Mouse (Mus musculus) adrenal gland, adult 18-20 months (tissue): ENCODE data around the gene Syn3. TPM values are rescaled to one million over a fixed set of nuclear protein-coding genes. Genes with fewer than 3 reads are reported as not detected.
"Not testable (repeated sequence)": the region's sequence is repeated elsewhere in the genome, so short reads cannot be mapped to it uniquely, and the experiment has no call there.

ENCODE experiments used
- DNase-seq, 2 experiments: peaks; one replicate each; pipeline ENCODE4 v3.0.0; 2021 to 2022; ENCODE audit warnings: low spot score in 2 of 2
- total RNA-seq, 2 experiments: library from RNA; stranded (reverse); gene quantifications; 1 replicate in 1 of 2; 2 replicates in 1 of 2; pipeline ENCODE4 v1.2.3; 2021

Gene Syn3
- total RNA-seq, 2 experiments from 2014 or later, result 1.6 to 1.9 TPM

DNA sequence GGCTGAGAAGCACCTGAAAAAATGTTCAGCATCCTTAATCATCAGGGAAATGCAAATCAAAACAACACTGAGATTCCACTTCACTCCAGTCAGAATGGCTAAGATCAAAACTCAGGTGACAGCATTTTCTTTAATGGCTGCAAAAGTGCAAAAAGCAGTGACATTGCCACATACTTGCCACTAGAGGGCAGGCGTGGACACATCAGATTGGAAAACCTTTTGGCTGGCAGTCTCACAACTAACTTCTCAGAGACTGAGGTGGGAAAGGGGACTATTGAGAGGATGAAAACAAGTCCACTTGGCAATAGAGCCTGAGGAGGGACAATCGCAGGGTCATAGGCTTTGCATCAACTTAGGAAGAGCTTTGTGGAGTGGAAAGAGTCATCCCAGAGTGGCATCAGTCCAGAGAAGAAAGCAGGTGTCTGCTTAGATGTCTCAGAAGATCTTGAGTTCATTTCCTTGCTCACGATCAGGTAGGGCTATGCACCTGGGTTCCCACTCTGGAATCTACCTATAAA, 25.0 kb downstream of the Syn3 start:
- DNase-seq, result peak in 1 of 2 experiments; percentile 35

DNA sequence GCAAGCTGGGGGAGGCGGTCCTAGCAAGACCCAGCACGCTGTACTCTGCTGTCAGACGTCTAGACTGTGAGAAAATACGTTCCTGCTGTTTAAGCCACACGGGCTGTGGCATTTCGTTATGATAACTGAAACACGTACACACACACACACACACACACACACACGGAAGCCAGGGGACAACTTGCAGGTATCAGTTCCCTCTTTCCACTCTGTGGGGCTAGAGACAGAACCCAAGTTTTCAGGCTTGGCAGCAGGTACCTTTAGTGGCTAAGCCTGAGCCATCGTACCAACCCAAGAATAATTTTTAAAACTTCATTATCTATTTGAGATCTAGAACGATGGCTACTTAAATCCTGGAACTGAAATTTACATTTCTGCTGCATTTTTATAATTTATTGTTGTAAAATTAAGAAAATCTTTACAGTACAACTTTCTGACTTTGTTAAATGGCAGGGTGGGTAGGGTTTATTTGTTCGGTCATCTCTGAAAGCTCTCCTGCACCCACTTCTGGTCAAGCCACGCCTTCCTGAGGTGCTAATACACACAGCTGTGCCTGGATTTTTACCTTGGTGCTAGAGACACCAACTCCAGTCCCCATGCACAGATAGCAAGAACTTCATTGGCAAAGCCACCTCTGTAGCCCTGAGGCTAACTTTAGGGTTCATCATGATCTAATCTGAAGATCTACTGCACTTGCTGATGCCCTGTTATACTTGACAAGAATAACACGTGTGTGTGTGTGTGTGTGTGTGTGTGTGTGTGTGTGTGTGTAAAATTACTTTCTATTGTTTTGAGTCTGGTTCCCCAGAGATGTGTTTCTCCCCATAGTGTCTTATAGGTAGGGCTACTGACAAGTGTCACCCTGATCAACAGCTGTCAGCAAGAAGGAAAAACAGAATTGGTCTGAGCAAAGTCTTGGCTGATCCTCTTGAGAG, 29.8 kb downstream of the Syn3 start:
- DNase-seq, result no peak

DNA sequence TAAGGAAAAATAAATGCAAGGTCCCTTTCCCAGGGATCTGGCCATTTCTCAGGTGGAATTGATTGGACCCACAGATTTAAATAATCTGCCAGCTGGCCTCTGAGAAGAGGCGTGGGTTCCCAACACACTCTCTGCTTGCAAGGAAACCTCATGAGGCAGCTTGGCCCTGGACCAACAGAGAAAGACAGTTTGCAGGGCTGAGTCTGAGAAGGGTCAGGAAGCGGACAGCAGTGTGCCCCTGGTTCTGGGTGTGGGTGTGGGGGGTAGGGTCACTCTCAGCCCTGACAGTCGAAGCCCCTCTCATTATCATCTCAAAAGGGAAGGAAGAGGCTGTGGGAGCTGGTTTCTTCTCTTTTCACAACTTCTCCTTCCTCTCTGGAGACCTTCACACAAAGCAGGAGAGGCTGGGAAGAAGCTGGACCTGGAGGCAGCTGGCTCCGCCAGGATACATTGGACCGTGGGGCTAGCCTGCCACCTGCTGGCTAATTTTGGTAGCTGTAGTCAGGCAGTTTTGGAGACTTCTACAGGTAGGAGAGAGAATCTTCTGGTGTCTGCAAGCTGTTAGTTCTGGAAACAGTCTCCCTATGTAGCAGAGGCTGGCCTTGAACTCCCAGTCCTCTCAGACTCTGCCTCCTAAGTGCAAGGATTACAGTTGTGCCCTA, 35.0 kb downstream of the Syn3 start:
- DNase-seq, result peak; percentile 82 to 87

DNA sequence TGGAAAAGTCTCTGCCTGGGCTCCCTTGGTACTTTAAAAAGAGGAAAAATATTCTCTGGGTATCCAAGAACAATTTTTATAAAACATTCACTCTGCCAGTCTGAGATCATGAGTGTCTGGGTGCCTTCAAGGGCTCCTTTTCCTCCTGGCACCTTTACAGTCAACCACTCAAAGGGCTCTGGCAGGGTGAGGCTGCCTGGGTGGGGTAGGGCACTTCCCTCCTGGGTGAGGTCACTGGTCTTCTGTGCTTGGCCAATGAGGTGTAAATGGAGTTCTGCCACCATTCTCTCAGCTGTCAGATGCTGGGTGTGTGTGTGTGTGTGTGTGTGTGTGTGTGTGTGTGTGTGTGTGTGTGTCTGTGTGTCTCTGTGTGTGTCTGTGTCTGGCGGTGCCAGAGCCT, 39.1 kb downstream of the Syn3 start:
- no peak for DNase-seq

DNA sequence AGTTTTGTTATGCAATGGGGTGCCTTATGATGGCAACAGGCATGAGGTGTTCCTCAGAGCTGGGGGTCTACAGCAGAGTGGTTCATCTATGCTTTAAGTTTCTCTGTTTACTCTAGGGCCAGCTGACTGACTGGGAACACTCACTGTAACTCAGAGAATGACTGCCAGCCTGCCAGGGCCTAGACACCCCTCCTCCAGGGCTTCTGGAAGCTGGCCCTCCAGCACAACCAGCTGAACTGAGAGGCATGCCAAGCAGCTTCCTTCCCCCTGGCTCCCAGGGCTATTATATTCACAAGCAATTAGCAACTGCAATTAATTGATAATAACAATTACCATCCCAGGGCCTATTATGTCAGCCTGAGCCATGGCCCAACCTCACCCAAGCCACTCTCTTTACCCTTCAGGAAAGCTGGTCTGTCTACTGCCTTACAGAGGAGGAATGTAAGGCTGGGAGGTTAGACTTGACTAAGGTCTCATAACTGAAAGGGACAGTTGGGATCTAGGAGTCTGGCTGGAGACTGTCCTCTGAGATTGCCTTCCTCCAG, 41.0 kb downstream of the Syn3 start:
- no peak for DNase-seq

DNA sequence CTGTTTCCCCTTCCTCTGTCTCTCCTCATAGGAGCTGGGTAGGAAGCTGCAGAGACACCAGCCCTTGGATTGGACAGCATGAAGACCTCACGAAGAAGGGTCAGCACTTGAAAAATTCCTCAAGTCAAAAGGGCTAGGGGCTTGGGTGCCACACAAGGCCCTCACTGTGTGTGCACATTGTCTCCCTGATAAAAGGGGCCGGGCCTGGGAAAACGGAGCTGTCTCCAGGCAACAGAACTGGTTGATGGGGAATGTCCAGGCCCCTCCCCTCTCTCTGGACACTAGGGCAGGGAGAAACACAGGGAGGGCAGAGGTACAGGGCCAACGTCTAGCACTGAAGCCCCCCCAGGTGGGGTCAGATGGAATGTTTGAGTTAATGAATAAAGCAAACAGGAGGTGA, 41.5 kb downstream of the Syn3 start:
- no peak for DNase-seq

DNA sequence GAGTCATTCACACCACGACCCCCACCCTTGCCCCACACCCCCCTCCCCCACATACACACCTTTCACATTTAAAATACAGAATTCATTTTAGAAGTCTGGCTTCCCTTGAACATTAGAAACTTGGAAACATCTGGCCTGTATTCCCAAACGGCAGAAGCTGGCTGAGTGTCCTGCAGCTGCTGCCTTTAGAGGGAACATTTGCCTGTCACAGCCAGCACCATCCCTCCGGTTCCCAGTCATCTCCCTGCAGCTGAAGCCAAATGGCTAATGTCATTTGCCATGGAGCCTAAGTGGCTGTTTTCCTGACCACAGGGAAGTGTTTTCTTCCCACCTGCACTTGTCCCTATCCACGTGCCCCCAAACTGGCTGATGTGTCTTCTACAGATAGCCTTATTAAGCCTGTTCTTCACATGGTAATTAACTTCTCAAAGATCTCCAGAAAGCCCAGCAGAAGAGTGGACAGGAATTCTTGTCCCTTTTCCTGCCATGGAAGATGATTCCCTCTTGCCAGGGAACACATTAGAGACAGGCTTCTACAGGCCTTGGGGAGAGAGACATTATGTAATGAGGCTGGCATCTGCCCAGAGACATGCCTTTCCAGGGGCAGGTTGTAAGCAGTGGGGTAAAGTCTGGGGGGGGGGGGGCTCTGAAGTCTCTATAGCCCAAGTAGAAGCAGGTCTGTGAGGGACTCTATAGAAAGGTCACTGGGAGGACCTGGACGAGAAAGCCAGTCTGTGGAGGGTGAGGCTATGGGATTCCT, 43.2 kb downstream of the Syn3 start:
- no peak for DNase-seq

DNA sequence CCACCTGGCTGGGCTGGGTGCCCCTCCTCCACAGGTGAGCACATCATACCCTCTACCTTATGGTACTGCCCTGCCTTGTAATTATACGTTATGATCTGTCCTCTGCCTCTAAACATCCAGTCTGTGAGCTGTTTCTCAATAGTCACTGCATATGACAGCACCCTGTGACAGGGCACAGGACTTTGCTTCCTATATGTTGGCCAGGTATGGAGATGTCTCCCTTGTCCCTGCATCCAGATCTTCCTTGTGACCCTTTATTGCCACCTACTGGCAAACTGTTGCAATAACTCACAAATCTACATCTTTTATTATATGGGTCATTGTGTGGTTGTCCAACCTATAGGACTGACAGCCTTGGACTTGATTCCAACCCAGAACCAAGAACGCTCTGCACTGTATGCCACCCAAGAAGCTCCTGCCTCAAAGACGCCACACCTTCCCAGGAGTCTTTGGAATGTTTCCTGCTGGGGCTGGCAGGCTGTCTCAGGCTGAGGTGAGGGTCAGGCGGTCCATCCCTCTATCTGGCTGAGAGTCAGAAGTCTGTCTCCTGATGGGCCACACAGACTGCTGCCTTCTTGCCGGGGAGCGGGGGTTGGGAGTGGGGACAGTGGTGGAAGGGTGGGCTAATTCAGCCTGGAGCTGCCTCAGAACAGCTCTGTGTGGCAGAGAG, 46.2 kb downstream of the Syn3 start:
- peak in 1 of 2 experiments; percentile 35 for DNase-seq

DNA sequence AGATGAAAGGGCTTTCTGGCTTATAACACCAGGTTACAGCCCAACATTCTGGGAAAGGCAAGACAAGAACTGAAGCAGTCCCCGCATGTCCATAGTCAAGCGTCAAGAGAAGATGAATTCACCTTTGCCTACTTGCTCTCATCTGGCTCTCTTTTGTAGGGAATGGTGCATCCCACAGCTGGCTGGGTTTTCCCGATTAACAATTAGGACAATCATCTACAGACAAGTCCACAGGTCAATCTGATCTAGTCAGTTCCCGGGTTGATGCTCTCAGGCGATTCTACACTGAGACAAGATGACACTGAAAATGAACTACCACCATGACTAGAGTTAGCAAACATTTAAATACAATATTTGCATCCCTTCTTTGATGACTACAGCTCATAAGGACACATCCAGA, 47.4 kb downstream of the Syn3 start:
- DNase-seq, result no peak

DNA sequence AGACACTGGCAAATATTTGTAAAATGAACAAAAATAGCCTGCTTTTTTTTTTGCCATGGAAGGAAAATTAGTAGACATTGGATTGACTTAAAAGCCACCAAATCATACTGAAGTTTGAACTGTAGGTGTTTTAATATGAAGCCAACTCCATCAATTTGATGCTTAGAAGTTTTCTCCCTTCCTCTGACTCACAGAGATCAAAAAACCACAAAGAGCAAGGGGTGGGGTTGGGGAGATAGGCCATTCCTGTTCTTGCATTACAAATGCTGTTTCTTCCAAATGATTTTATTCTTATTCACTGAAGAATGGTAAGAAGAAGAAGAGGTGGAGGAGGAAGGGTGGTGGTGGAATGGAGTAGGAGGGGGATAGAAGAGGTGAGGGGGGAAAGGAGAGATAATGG, 52.0 kb downstream of the Syn3 start:
- no peak for DNase-seq

DNA sequence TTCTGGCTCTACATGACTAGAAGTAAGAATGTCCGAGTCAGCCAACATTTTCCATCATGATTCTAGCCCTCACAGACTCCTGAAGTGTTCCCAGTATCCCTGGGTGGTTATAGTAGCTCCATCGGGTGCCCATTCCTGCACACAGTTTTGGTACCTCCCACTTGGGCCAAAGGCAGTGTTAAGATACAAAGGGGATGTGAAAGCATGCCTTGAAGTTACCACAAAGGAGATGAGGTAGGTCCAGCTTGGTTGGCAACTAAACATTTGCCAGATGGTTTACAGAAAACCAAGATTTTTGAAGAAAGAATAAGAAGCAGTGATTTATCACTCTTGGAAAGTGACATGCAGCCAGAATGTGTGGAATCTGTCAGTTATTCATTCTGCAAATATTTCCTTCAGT, 53.5 kb downstream of the Syn3 start:
- no peak for DNase-seq

DNA sequence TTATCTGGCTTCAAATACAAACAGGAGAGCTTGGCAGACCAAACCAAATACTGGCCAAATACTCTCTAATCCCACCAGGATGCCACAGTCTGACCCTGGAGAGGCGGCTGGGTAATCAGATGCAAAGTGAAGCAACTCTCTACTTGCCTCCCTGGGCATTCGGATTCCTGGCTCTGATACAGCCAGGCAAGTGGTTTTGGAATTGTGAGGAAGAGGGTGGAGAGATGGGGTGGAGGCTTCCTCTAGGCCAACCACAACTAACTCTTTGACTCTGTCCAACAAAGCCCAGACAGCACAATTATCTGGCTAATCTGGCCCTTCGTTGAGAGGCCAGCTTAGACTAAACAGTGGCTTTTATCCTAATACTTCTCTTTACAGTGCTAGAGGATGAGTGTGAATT, 54.0 kb downstream of the Syn3 start:
- no peak for DNase-seq

DNA sequence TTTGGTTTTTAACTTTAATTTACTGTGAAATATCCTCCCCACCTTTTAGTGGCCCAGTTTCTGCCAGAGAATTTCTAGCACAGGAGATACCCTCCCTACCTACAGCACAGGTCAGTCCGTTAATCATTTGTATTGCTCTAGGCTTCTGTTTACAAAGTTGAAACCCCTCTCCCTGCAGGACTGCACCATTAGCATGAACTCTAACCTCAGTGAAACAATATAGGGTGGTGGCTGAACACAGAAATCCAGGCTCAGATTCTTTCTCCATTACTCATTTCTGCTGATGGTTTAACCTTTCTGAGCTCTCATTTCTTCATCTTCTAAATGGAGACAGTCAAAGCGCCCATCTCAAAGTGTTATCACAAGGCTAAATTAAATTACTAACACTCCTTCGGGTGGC, 56.9 kb downstream of the Syn3 start:
- no peak for DNase-seq

DNA sequence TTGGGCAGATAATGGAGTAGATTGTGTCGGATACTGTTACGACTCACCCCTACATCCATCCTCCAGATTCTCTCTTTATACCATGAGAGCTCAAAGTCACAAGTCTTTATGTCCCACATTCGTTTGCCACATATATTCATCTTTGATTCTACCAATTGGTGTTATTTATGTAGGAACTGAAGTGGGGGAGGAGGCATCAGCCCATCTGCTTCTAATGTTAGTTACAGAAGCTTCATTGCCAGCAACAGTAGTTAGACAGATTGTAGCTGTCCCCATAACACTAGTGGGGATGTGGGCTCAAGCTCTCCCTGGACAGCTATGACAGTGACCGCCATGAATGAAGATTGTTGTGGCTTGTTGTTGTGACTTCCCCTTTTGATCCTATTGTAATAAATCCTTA, 59.1 kb downstream of the Syn3 start:
- no peak for DNase-seq

DNA sequence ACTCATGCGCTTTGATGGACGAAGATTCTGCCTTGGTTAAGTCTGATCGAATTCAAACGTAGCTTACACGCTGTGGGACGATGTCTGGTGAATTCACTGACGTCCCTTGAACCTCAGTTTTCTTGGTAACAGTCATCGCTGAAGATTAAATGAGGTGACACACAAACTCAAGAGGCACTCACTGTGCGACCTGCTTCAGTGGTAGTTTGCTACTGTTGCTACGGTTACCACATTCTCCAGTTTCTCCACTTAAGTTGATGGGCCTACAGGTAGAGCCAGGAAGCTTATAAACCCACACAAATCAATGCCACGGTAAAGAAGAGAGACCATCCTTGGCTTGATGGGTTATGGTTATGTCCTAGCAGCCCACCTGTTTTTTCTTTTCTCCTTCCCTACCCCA, 61.4 kb downstream of the Syn3 start:
- no peak for DNase-seq

DNA sequence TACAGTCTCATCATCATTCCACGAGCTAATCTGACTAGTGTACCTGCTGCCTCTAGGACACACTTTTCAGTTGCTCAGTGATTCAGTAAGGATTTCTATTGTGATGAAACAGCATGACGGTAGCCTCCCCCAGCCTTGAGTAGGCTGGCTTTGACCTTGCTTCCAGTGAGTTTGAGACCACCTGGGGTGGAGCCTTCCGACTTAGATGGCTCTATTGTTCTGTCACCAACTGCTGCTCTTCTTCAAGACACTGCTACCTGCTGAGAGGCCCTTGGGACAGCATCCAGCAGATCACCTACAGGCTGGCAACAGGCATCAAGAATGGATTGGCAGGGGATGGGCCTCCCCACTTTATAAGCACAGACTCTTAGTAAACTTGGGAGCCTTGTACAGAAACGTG, 63.7 kb downstream of the Syn3 start:
- not testable (repeated sequence) for DNase-seq

DNA sequence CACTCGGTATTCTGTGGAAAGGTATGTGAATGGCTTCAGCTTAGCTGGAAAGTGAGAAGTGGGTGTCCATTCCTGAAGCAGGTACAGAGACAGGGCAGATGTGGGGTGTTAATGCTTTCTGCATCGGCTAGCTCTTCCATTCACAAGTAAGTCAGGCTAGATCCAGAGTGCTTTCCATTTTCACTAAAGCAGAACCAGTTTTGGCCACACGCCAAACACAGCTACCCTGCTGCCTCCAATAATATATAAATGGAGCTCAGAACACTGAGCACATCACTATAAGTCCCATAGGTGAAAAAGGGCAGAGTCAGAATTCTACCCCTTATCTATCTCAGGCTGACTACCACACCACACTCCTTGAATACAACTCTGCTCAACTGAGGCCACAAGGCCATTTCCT, 69.0 kb downstream of the Syn3 start:
- no peak for DNase-seq

DNA sequence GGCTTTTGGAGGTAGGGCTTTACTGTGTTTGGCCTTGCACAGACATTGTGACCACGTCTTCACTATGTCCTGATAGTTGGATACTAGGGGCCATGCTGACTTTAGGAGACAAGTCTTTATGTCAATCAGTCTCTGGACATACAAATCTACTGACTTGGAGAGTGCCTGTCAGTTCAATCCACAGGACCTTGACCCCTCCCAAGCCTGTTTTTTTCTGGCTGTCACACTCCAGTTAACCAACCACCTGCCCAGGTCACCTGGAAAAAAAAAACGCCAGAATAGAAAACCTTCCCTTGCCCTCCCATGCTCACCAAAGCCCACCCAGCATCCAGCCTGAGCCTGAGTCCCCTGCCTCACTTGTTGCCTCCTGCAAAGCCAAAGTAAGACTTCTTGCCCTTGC, 70.7 kb downstream of the Syn3 start:
- no peak for DNase-seq

DNA sequence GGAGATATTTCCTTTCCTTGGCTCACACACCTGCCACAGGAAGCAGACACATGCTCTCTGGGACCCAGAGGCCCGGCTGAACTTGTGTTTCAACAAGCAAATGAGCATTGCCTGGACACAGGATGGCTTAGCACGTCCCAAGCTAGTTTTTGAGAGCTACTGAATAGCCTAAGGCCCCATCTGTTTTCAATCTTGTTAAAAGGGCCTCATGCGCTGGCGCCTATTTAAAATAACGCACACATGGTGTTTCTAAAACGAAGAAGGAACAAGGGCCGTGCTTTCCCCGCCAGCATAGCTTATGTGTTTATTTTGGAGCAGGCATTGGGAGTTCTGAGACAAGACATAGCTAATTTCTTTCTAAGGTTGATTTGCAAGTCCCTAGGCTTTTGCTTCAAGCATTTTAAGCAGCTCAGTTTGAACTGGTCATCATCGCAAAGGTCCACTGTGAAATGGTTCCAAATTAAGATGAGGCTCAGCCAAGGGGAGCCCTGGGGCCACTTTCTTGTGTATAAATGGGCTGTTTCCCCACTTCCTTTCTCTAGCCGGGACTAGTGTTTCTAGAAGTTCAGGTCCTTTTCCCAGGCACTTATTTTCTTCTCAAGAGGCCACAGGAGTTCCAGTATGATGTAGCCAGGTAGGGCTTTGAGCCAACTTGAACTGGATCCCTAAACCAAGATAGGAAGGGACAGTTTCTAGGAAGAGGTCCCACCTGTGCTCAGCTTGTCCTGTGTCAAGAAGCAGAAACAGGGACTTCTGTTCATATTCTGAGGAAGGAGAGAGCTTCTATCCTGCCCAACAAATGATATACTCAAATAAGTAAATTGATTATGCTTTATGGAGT, 72.8 kb downstream of the Syn3 start:
- no peak for DNase-seq
